Mouse (Mus musculus) hindbrain, embryonic 10.5 days (tissue): ENCODE results near the gene Kcnn4. TPM values are rescaled to one million over a fixed set of nuclear protein-coding genes. Genes with fewer than 3 reads are reported as not detected.
"Not testable (repeated sequence)": the region's sequence is repeated elsewhere in the genome, so short reads cannot be mapped to it uniquely, and the experiment has no call there.

Source experiments
- DNase-seq: peaks from one replicate; pipeline ENCODE4 v3.0.0-alpha.2; 2017; ENCODE audit warnings: low spot score
- H3K27ac ChIP-seq: fragments of 300-500 bp; sonication (generic); 2 replicates; pipeline ENCODE4 v1.5.1; 2016; ENCODE audit warnings: mild to moderate bottlenecking, moderate library complexity
- H3K27me3 ChIP-seq: fragments of 300-500 bp; sonication (generic); 2 replicates; pipeline ENCODE4 v1.6.1; 2016; ENCODE audit warnings: mild to moderate bottlenecking; ENCODE audit not compliant: poor library complexity, insufficient read depth, severe bottlenecking
- H3K36me3 ChIP-seq: fragments of 300-500 bp; sonication (generic); 2 replicates; pipeline ENCODE4 v1.6.1; 2016; ENCODE audit warnings: mild to moderate bottlenecking, moderate library complexity
- H3K4me1 ChIP-seq: fragments of 300-500 bp; sonication (generic); replicated peaks from 2 replicates; pipeline ENCODE4 v1.6.1; 2016; ENCODE audit warnings: mild to moderate bottlenecking
- H3K4me3 ChIP-seq: fragments of 300-500 bp; sonication (generic); 2 replicates; pipeline ENCODE4 v1.5.1; 2016; ENCODE audit warnings: mild to moderate bottlenecking, moderate library complexity
- H3K9me3 ChIP-seq: fragments of 300-500 bp; sonication (generic); 2 replicates; pipeline ENCODE4 v1.6.1; 2016; ENCODE audit warnings: mild to moderate bottlenecking, moderate library complexity
- WGBS: fragments of 180-500 bp; shearing (Covaris S2); methylation state at CpG from one replicate; pipeline ENCODE4 v1.1.7; 2016; 5-methylcytosine and 5-hydroxymethylcytosine counted together
- polyA plus RNA-seq: library from polyadenylated mRNA; unstranded; fragments of >200 nt; fragmentation: Nextera tagmentation; extraction: Ambion mirVana; gene quantifications from 2 replicates; pipeline ENCODE4 v1.2.1, GENCODE M21; 2016

The Kcnn4 gene
- polyA plus RNA-seq, 1 experiment from 2014 or later: 4.2 TPM

DNA sequence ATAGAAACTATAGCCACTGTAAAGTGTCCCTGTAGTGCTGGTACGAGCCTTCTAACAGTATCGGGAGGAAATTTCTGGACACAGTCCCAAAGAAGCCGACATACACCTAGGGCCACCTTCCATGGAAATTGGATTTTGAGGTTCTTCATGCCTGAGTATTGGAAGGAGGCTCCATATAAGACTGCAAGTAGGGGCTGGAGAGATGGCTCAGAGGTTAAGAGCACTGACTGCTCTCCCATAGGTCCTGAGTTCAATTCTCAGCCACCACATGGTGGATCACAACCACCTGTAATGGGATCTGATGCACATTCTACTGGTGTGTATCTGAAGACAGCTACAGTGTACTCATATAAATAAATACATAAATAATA lies 30.0 kb downstream of the Kcnn4 start:
- peaks cover 12% of the 10 kb centered on the region for H3K4me1 ChIP-seq
- H3K4me3 ChIP-seq: peak overlapping the region; percentile 70
- H3K27ac ChIP-seq: peak overlapping the region; percentile 96
- peaks cover 7% of the 10 kb centered on the region for H3K9me3 ChIP-seq
- WGBS: 20% methylated on average over 3 of the region's 3 CpGs
- DNase-seq: no peak
- peaks cover 42% of the 10 kb centered on the region for H3K36me3 ChIP-seq
- H3K27me3 ChIP-seq: no peaks in the 10 kb centered on the region

- not testable (repeated sequence) for H3K27ac ChIP-seq, DNase-seq, H3K9me3 ChIP-seq, H3K27me3 ChIP-seq
- Histone ChIP-seq H3K4me3 (peak overlapping the region; percentile 70), H3K4me1 (peaks cover 12% of the 10 kb centered on the region), H3K36me3 (peaks cover 46% of the 10 kb centered on the region)
- 93% methylated on average over 4 of the region's 4 CpGs for WGBS
These were observed 30.4 kb downstream of the Kcnn4 start for GRCm38 (mm10) chr7:24400489-24400888.

GRCm38 (mm10) chr7:24402851-24403250 lies 32.8 kb downstream of the Kcnn4 start:
- no peaks in the 10 kb centered on the region for H3K27me3 ChIP-seq
- H3K27ac ChIP-seq: no peak overlapping the region
- H3K4me3 ChIP-seq: no peak overlapping the region
- H3K4me1 ChIP-seq: peaks cover 12% of the 10 kb centered on the region
- peak; percentile 17 for DNase-seq
- WGBS: 95% methylated on average over 9 of the region's 9 CpGs
- H3K36me3 ChIP-seq: peaks cover 69% of the 10 kb centered on the region
- H3K9me3 ChIP-seq: peaks cover 7% of the 10 kb centered on the region

DNA sequence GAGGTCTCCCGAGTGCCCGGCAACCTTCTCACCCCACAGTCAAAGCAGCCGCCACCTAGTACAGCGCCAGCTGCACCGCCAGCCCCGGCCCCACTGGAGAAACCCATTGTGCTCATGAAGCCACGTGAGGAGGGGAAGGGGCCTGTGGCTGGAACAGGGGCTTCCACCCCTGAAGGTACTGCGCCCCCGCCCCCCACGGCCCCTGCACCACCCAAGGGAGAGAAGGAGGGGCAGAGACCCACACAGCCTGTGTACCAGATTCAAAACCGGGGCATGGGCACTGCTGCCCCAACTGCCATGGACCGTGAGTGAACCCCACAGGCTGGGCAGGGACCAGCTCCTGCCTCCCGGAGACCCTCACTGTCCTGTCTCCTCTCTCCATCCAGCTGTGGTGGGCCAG lies 35.6 kb downstream of the Kcnn4 start:
- Histone ChIP-seq H3K27ac (no peak overlapping the region), H3K27me3 (no peaks in the 10 kb centered on the region), H3K36me3 (peaks cover 88% of the 10 kb centered on the region), H3K9me3 (peaks cover 7% of the 10 kb centered on the region), H3K4me3 (no peak overlapping the region), H3K4me1 (peaks cover 8% of the 10 kb centered on the region)
- WGBS: 92% methylated on average over 13 of the region's 13 CpGs
- DNase-seq: no peak

- Histone ChIP-seq H3K36me3 (peaks cover 82% of the 10 kb centered on the region), H3K27ac (no peak overlapping the region), H3K4me3 (no peak overlapping the region), H3K4me1 (peaks cover 5% of the 10 kb centered on the region; the same call in 1 of the 2 replicates), H3K9me3 (peaks cover 7% of the 10 kb centered on the region), H3K27me3 (no peaks in the 10 kb centered on the region)
- peak; percentile 62 for DNase-seq
- 53% methylated on average over 5 of the region's 5 CpGs for WGBS
These were observed 36.7 kb downstream of the Kcnn4 start for GRCm38 (mm10) chr7:24406528-24407344.

- H3K4me3 ChIP-seq: no peak overlapping the region
- no peaks in the 10 kb centered on the region for H3K27me3 ChIP-seq
- H3K4me1 ChIP-seq: peaks cover 5% of the 10 kb centered on the region; the same call in 1 of the 2 replicates
- H3K27ac ChIP-seq: no peak overlapping the region
- 96% methylated on average over 9 of the region's 9 CpGs for WGBS
- peaks cover 6% of the 10 kb centered on the region; the same call in 1 of the 2 replicates for H3K9me3 ChIP-seq
- peaks cover 80% of the 10 kb centered on the region for H3K36me3 ChIP-seq
- DNase-seq: no peak
These were observed 38.1 kb downstream of the Kcnn4 start for GRCm38 (mm10) chr7:24408186-24408585.

DNA sequence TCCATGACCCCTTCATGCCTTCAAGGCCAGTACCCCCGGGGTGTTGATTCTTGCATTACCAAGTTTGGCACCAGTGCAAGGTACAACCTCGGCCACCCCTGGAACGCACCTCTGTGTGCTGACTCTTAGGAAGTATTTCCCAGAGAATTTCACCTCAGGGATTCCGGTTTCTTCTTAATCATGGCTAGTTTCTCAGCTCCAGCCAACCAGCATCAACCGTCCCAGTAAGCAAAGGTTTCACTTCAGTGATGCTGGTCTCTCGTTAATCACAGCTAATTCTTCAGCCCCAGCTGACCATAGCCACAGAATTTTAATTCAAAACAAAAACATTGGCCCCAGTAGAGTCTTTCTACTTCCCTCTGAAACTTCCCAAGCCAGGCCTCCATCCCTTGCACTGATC lies 40.1 kb downstream of the Kcnn4 start:
- Histone ChIP-seq H3K4me3 (no peak overlapping the region), H3K27ac (no peak overlapping the region), H3K36me3 (peaks cover 71% of the 10 kb centered on the region), H3K4me1 (peaks cover 5% of the 10 kb centered on the region; the same call in 1 of the 2 replicates), H3K9me3 (peaks cover 6% of the 10 kb centered on the region; the same call in 1 of the 2 replicates), H3K27me3 (no peaks in the 10 kb centered on the region)
- 93% methylated on average over 6 of the region's 6 CpGs for WGBS
- no peak for DNase-seq

DNA sequence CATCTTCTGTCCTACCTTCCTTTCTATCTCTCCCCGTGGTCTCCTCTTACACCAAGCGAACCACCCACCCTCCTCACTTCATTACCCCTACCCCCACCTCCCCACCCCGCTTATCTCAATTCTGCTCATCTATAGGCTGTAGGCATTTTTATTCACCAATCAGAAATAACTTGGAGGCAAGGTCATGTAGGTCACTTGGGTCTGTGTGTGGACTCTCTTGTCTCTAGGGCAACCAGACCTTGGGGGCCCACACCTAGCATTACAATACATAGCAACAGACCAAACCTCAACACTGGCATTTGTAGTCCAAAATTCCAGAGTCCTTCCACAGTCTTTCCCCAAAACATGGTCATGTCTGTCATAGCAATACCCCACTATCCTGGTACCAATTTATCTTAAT lies 40.8 kb downstream of the Kcnn4 start:
- H3K4me1 ChIP-seq: peaks cover 5% of the 10 kb centered on the region; the same call in 1 of the 2 replicates
- H3K4me3 ChIP-seq: no peak overlapping the region
- H3K9me3 ChIP-seq: peaks cover 6% of the 10 kb centered on the region; the same call in 1 of the 2 replicates
- DNase-seq: no peak
- H3K27me3 ChIP-seq: no peaks in the 10 kb centered on the region
- peaks cover 71% of the 10 kb centered on the region for H3K36me3 ChIP-seq
- 79% methylated on average over 3 of the region's 3 CpGs for WGBS
- H3K27ac ChIP-seq: no peak overlapping the region

DNA sequence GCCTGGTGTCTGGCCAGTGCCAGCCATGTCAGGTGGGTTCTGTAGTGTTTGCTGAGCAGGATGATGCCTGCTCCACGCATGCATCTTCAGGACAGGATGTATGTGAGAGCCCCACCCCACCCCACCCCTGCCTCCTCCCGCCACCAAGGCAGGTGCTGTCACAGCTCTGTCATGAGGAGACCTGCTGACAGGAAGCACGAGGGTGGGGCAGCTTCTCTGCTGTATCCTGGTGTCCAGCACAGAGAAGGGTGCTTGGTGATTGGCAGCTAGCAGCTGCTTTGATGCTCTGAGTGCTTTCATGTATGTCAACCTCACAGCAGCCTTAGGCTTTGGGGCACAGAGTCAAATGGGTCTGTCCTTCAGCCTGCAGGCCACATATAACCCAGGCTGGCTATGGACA lies 43.6 kb downstream of the Kcnn4 start:
- no peak overlapping the region for H3K4me3 ChIP-seq
- no peak for DNase-seq
- no peaks in the 10 kb centered on the region for H3K27me3 ChIP-seq
- peaks cover 61% of the 10 kb centered on the region for H3K36me3 ChIP-seq
- WGBS: 91% methylated on average over 3 of the region's 3 CpGs
- H3K27ac ChIP-seq: no peak overlapping the region
- H3K4me1 ChIP-seq: peaks cover 20% of the 10 kb centered on the region
- peaks cover 6% of the 10 kb centered on the region; the same call in 1 of the 2 replicates for H3K9me3 ChIP-seq

- Histone ChIP-seq H3K4me1 (peaks cover 36% of the 10 kb centered on the region), H3K27me3 (no peaks in the 10 kb centered on the region), H3K9me3 (peaks cover 6% of the 10 kb centered on the region; the same call in 1 of the 2 replicates), H3K4me3 (no peak overlapping the region), H3K27ac (no peak overlapping the region), H3K36me3 (peaks cover 53% of the 10 kb centered on the region)
- DNase-seq: no peak
- 78% methylated on average over 7 of the region's 7 CpGs for WGBS
These were observed 45.2 kb downstream of the Kcnn4 start for GRCm38 (mm10) chr7:24415261-24415660.

- peaks cover 66% of the 10 kb centered on the region for H3K36me3 ChIP-seq
- peak overlapping the region; percentile 26 for H3K4me3 ChIP-seq
- H3K27me3 ChIP-seq: no peaks in the 10 kb centered on the region
- whole genome bisulfite sequencing: 40% methylated on average over 8 of the region's 8 CpGs
- H3K4me1 ChIP-seq: peaks cover 64% of the 10 kb centered on the region
- H3K27ac ChIP-seq: peak overlapping the region; percentile 83
- peak; percentile 29 for DNase-seq
- H3K9me3 ChIP-seq: no peaks in the 10 kb centered on the region
These were observed 49.5 kb downstream of the Kcnn4 start for GRCm38 (mm10) chr7:24419579-24419978.

- 56% methylated on average over 7 of the region's 7 CpGs for WGBS
- Histone ChIP-seq H3K27ac (peak overlapping the region; percentile 85), H3K4me1 (peaks cover 65% of the 10 kb centered on the region), H3K27me3 (no peaks in the 10 kb centered on the region), H3K9me3 (no peaks in the 10 kb centered on the region), H3K4me3 (no peak overlapping the region), H3K36me3 (peaks cover 49% of the 10 kb centered on the region)
- DNase-seq: peak; percentile 17
These were observed 51.6 kb downstream of the Kcnn4 start for GRCm38 (mm10) chr7:24421648-24422047.

DNA sequence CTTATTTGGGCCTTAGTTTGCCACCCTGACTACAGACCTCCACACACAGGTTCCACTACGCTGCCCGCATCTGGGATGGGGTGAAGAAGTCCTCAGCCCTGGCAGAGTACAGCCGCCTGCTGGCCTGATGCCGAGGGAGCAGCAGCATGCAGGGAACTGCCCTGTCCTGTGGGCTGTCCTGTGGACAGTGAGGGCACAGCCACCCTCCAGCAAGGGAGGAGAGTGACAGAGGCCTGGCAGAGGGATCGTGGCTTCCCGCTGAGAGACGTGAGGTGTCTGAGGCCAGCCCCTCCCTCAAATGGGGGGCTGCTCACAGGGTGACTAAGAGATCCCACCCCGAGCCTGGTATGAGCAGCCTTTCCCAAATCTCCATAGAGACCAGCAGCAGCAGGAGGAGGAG lies 52.2 kb downstream of the Kcnn4 start:
- peak; percentile 14 for DNase-seq
- WGBS: 59% methylated on average over 8 of the region's 8 CpGs
- H3K27ac ChIP-seq: peak overlapping the region; percentile 85
- H3K36me3 ChIP-seq: peaks cover 43% of the 10 kb centered on the region
- H3K9me3 ChIP-seq: no peaks in the 10 kb centered on the region
- H3K4me1 ChIP-seq: peaks cover 62% of the 10 kb centered on the region
- H3K4me3 ChIP-seq: 0 out of 2 replicates have a peak overlapping the region, but pooled peaks have one; percentile 1
- H3K27me3 ChIP-seq: no peaks in the 10 kb centered on the region
